Mouse (Mus musculus): ENCODE data around the gene Igfbp3.

DNA sequence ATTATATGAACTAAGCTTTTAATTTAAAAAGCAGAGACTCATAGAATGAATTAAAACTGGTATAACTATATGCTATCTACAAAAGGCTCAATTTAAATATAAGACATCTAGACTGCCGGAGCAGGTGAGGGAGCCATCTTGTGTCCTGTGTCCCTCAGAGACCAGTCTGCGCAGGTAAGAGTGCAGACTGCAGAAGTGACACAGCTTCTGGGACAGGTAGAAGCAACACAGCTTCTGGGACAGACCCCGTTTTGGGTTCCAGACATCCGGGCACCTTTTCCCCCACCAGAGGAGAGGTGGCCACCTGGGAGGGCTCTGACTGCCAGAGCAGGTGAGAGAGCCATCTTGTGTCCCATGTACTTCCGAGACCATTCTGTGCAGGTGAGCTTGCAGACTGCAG lies 37.1 kb upstream of the Igfbp3 start:
- TF ChIP-seq CTCF (IDR thresholded peaks at IDR 0.05; ENCODE audit: control insufficient read depth, insufficient read depth, insufficient read length) (no peak), MYOD1 (IDR thresholded peaks at IDR 0.05; ENCODE audit: control insufficient read depth, insufficient read length, low read depth) (no peak), USF1 (IDR thresholded peaks at IDR 0.05; ENCODE audit: low read depth) (no peak), CEBPB (IDR thresholded peaks at IDR 0.05; ENCODE audit: low read depth) (no peak)
